Mouse (Mus musculus): ENCODE measurements at regions not wholly inside any gene's neighbourhood (a gene's known extent, or its start where the extent isn't known, plus 50 kb on each side); places are given as distances from the start of the nearest gene placed in this dataset.

GRCm38 (mm10) chr4:93935692-93936091, 600.4 kb upstream of the Tusc1 start:
- Histone ChIP-seq H3K27ac (ENCODE audit: insufficient read depth, low read depth, low read length) (no peak overlapping the region), H3K36me3 (ENCODE audit: control insufficient read depth, insufficient read depth, low read length) (no peaks in the 10 kb centered on the region), H3K4me3 (ENCODE audit: low read depth, low read length) (no peak overlapping the region), H3K4me1 (ENCODE audit: control insufficient read depth, insufficient read depth, insufficient read length, low read length) (no peaks in the 10 kb centered on the region), H3K27me3 (ENCODE audit: control insufficient read depth, insufficient read depth, low read length) (no peaks in the 10 kb centered on the region)
- TF ChIP-seq CTCF (IDR thresholded peaks at IDR 0.05; ENCODE audit: extremely low read depth, insufficient read length, insufficient replicate concordance, low read depth, low read length) (no peak), POLR2A (IDR thresholded peaks at IDR 0.05; ENCODE audit: low read depth, low read length) (no peak)

GRCm38 (mm10) chr4:93927117-93927516, 591.8 kb upstream of the Tusc1 start:
- Histone ChIP-seq H3K4me3 (ENCODE audit: low read depth, low read length) (no peak overlapping the region), H3K36me3 (ENCODE audit: control insufficient read depth, insufficient read depth, low read length) (no peaks in the 10 kb centered on the region), H3K27ac (ENCODE audit: insufficient read depth, low read depth, low read length) (no peak overlapping the region), H3K4me1 (ENCODE audit: control insufficient read depth, insufficient read depth, insufficient read length, low read length) (no peaks in the 10 kb centered on the region), H3K27me3 (ENCODE audit: control insufficient read depth, insufficient read depth, low read length) (no peaks in the 10 kb centered on the region)
- no peak for TF ChIP-seq POLR2A (IDR thresholded peaks at IDR 0.05; ENCODE audit: low read depth, low read length)
- 85% methylated on average over 7 of the region's 7 CpGs for WGBS

GRCm38 (mm10) chr4:93924402-93924801, 589.1 kb upstream of the Tusc1 start:
- Histone ChIP-seq H3K4me1 (ENCODE audit: control insufficient read depth, insufficient read depth, insufficient read length, low read length) (no peaks in the 10 kb centered on the region), H3K27me3 (ENCODE audit: control insufficient read depth, insufficient read depth, low read length) (no peaks in the 10 kb centered on the region), H3K36me3 (ENCODE audit: control insufficient read depth, insufficient read depth, low read length) (no peaks in the 10 kb centered on the region), H3K27ac (ENCODE audit: insufficient read depth, low read depth, low read length) (no peak overlapping the region), H3K4me3 (ENCODE audit: low read depth, low read length) (no peak overlapping the region)
- WGBS = 86% methylated on average over 1 of the region's 1 CpGs
- TF ChIP-seq POLR2A (IDR thresholded peaks at IDR 0.05; ENCODE audit: low read depth, low read length) (no peak), CTCF (IDR thresholded peaks at IDR 0.05; ENCODE audit: extremely low read depth, insufficient read length, insufficient replicate concordance, low read depth, low read length) (no peak)

- no peak overlapping the region for H3K27ac ChIP-seq (ENCODE audit: insufficient read depth, low read depth, low read length)
- TF ChIP-seq CTCF (IDR thresholded peaks at IDR 0.05; ENCODE audit: extremely low read depth, insufficient read length, insufficient replicate concordance, low read depth, low read length) (no peak), POLR2A (IDR thresholded peaks at IDR 0.05; ENCODE audit: low read depth, low read length) (no peak)
- no peaks in the 10 kb centered on the region for H3K27me3 ChIP-seq (ENCODE audit: control insufficient read depth, insufficient read depth, low read length)
- H3K36me3 ChIP-seq (ENCODE audit: control insufficient read depth, insufficient read depth, low read length) = no peaks in the 10 kb centered on the region
- no peaks in the 10 kb centered on the region for H3K4me1 ChIP-seq (ENCODE audit: control insufficient read depth, insufficient read depth, insufficient read length, low read length)
- WGBS = 85% methylated on average over 11 of the region's 11 CpGs
- H3K4me3 ChIP-seq (ENCODE audit: low read depth, low read length) = no peak overlapping the region
Measured at GRCm38 (mm10) chr4:93886631-93887030, 551.3 kb upstream of the Tusc1 start.

GRCm38 (mm10) chr4:93881318-93881717, 546.0 kb upstream of the Tusc1 start:
- no peak for TF ChIP-seq POLR2A (IDR thresholded peaks at IDR 0.05; ENCODE audit: low read depth, low read length)
- TF ChIP-seq CTCF (IDR thresholded peaks at IDR 0.05; ENCODE audit: extremely low read depth, insufficient read length, insufficient replicate concordance, low read depth, low read length) = no peak
- no peaks in the 10 kb centered on the region for H3K4me1 ChIP-seq (ENCODE audit: control insufficient read depth, insufficient read depth, insufficient read length, low read length)
- 64% methylated on average over 3 of the region's 3 CpGs for WGBS
- H3K27ac ChIP-seq (ENCODE audit: insufficient read depth, low read depth, low read length) = no peak overlapping the region
- no peaks in the 10 kb centered on the region for H3K36me3 ChIP-seq (ENCODE audit: control insufficient read depth, insufficient read depth, low read length)
- no peaks in the 10 kb centered on the region for H3K27me3 ChIP-seq (ENCODE audit: control insufficient read depth, insufficient read depth, low read length)
- H3K4me3 ChIP-seq (ENCODE audit: low read depth, low read length) = no peak overlapping the region

- WGBS = 69% methylated on average over 8 of the region's 8 CpGs
- Histone ChIP-seq H3K27me3 (ENCODE audit: control insufficient read depth, insufficient read depth, low read length) (no peaks in the 10 kb centered on the region), H3K36me3 (ENCODE audit: control insufficient read depth, insufficient read depth, low read length) (no peaks in the 10 kb centered on the region), H3K4me3 (ENCODE audit: low read depth, low read length) (no peak overlapping the region), H3K27ac (ENCODE audit: insufficient read depth, low read depth, low read length) (no peak overlapping the region), H3K4me1 (ENCODE audit: control insufficient read depth, insufficient read depth, insufficient read length, low read length) (no peaks in the 10 kb centered on the region)
- no peak for TF ChIP-seq CTCF (IDR thresholded peaks at IDR 0.05; ENCODE audit: extremely low read depth, insufficient read length, insufficient replicate concordance, low read depth, low read length)
- no peak for TF ChIP-seq POLR2A (IDR thresholded peaks at IDR 0.05; ENCODE audit: low read depth, low read length)
Measured at GRCm38 (mm10) chr4:93879351-93879872, 544.1 kb upstream of the Tusc1 start.

- no peaks in the 10 kb centered on the region for H3K4me1 ChIP-seq (ENCODE audit: control insufficient read depth, insufficient read depth, insufficient read length, low read length)
- H3K27ac ChIP-seq (ENCODE audit: insufficient read depth, low read depth, low read length) = no peak overlapping the region
- no peaks in the 10 kb centered on the region for H3K27me3 ChIP-seq (ENCODE audit: control insufficient read depth, insufficient read depth, low read length)
- 70% methylated on average over 3 of the region's 3 CpGs for WGBS
- H3K36me3 ChIP-seq (ENCODE audit: control insufficient read depth, insufficient read depth, low read length) = no peaks in the 10 kb centered on the region
- TF ChIP-seq CTCF (IDR thresholded peaks at IDR 0.05; ENCODE audit: extremely low read depth, insufficient read length, insufficient replicate concordance, low read depth, low read length) = no peak
- no peak for TF ChIP-seq POLR2A (IDR thresholded peaks at IDR 0.05; ENCODE audit: low read depth, low read length)
- H3K4me3 ChIP-seq (ENCODE audit: low read depth, low read length) = no peak overlapping the region
Measured at GRCm38 (mm10) chr4:93873271-93873670, 538.0 kb upstream of the Tusc1 start.

- TF ChIP-seq CTCF (IDR thresholded peaks at IDR 0.05; ENCODE audit: extremely low read depth, insufficient read length, insufficient replicate concordance, low read depth, low read length) (no peak), POLR2A (IDR thresholded peaks at IDR 0.05; ENCODE audit: low read depth, low read length) (no peak)
- no peaks in the 10 kb centered on the region for H3K4me1 ChIP-seq (ENCODE audit: control insufficient read depth, insufficient read depth, insufficient read length, low read length)
- H3K27ac ChIP-seq (ENCODE audit: insufficient read depth, low read depth, low read length) = no peak overlapping the region
- no peak overlapping the region for H3K4me3 ChIP-seq (ENCODE audit: low read depth, low read length)
- H3K36me3 ChIP-seq (ENCODE audit: control insufficient read depth, insufficient read depth, low read length) = no peaks in the 10 kb centered on the region
- H3K27me3 ChIP-seq (ENCODE audit: control insufficient read depth, insufficient read depth, low read length) = no peaks in the 10 kb centered on the region
- WGBS = 94% methylated on average over 3 of the region's 3 CpGs
Measured at GRCm38 (mm10) chr4:93853451-93853850, 518.1 kb upstream of the Tusc1 start.
